In genomic region chr1:170102814-170103213, GRCm38 (mm10) we compare ENCODE assay signal across 1 mouse cellular context. TPM values are rescaled to one million over a fixed set of nuclear protein-coding genes. Genes with fewer than 3 reads are reported as not detected.
"Had no signal": no experiment of that assay in that cellular context is flagged by ENCODE, and none has a peak within 500 bp of the region (broad histone marks: within the 10 kb centered on the region; RNA-seq: fewer than 3 reads in every experiment).

No protein-coding gene starts in this region.

RNA-seq across cellular contexts. Expression of gene Ddr2, which starts 7.7 kb away (rescaled TPM):
- total RNA-seq: hematopoietic stem cell, adult 5-6 weeks had no signal
